Mouse (Mus musculus): ENCODE measurements around the gene Adam12. TPM values are rescaled to one million over a fixed set of nuclear protein-coding genes. Genes with fewer than 3 reads are reported as not detected.

Gene Adam12
- polyA plus RNA-seq (2016; fragmentation: Nextera tagmentation; extraction: Ambion mirVana): 1.9 and 2.1 TPM in 2 replicates

DNA sequence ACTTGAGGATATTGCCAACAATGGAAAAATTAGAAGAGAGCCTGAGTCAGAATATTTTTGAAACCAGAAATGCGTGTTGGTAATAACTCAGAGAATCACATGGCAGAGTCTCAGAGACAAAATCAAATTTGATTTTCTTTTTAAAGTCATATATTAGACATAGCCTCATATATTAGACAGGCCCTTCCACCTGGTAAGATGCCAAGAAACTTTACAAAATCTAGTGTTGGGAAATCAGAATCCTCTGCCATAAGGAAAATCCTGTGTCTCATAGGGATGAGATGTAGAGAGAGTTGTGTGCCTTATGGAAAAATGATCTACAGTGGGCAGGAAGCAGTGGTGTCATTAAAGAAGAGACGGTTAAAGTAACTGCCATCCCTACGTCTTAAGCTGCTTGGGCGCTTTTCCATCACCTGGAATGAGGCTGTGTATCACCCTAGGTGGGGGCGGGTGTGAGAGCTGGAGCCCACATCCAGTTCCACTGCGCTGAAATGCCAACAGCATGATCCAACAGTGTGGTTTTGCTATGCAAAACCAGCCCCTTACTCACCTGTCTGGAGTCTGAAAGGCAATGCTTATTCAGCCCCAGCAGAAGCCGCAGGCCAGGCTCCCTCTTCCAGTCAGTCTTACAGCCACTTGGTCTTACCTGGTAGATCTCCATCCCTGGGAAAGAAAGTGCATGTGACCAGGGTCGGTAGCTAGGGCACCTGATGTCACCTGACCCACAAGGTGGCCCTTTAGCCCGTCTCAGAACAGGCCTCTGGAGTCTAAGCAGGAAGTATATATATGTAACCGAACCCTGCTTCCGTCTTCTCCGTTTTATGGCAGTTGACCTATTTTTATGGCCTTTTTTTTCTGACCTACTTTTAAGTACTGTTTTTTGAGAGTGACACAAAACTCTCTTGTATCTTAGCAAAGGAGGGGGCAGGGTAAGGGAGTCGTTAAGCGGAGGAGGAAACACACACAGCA, at the start of gene Adam12:
Gene Adam12, minus strand, starts transcription at position 769 of the 969 bp plus-strand sequence.
- Histone ChIP-seq H3K27me3 (replicated peaks; ENCODE audit: low read depth, poor library complexity, severe bottlenecking) (peaks cover 13% of the 10 kb centered on the region), H3K4me3 (no peak within 1 kb of the TSS), H3K36me3 (replicated peaks) (no peaks in the 10 kb centered on the region), H3K27ac (replicated peaks) (no peak within 1 kb of the TSS), H3K4me1 (peaks cover 32% of the 10 kb centered on the region), H3K9me3 (no peaks in the 10 kb centered on the region)
- 72% methylated on average over 14 of the region's 14 CpGs for WGBS
- DNase-seq (ENCODE audit: low spot score): no peak

DNA sequence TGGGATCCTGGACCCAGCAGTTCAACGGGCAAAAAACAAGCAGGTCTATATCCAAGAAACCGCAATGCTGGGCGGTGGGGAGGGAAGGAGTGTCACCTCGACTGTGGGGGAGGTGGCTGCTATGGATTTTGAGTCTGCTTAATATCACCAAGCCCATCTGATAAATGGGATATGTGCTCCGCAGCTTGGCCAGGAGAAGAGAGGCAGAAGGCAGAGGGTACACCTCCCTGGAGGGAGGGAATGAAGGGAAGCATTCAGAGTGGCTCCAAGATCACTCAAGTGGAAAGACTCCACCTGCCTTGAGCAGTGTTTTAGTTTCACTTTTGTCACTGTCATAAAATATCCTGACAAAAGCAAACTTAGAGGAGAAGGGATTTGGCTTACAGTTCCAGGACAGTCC, 41.0 kb upstream of the Adam12 start:
- no peaks in the 10 kb centered on the region for H3K36me3 ChIP-seq (replicated peaks)
- H3K4me3 ChIP-seq: no peak overlapping the region
- no peak for DNase-seq (ENCODE audit: low spot score)
- WGBS: 87% methylated on average over 5 of the region's 5 CpGs
- no peaks in the 10 kb centered on the region for H3K4me1 ChIP-seq
- H3K9me3 ChIP-seq: no peaks in the 10 kb centered on the region
- H3K27me3 ChIP-seq (replicated peaks; ENCODE audit: low read depth, poor library complexity, severe bottlenecking): no peaks in the 10 kb centered on the region
- H3K27ac ChIP-seq (replicated peaks): no peak overlapping the region

DNA sequence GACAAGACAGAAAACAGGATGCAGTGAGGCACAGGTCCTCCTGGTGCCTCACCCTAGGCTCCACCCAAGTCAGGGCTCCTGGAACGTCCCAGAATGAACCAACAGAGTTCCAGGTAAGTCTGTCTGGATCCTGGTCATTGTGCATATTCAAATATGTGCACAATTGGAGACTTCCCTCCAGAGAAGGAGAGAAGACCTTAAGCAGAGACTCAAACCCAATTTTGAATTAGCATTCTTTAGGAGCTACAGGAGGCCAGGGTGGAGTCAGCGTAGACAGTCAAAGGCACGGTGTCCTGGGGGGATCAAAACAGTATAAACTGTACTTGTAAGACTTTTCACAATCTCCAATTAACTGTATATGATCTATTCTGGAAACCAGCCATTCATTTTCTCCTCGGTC, 40.5 kb upstream of the Adam12 start:
- no peaks in the 10 kb centered on the region for H3K4me1 ChIP-seq
- 82% methylated on average over 4 of the region's 4 CpGs for WGBS

DNA sequence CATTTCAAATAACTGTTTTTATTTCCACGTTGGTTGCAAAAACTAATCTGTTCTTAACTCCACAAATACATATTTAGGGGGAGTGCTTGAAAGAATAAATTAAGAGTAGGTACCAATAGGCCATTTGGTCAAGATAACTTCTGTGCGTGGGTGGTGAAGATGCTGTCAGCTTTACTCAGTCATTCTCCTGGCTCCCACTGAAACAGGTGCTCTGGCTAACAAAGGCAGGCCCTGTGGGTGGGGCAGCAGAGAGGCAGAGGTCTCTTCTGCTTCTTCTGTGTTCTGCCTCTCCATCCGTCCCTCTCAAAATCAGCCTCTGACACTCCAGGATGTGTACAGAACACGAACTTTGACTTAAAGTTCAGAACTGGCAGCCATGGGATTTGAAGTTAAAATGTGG, 33.8 kb upstream of the Adam12 start:
- no peak for DNase-seq (ENCODE audit: low spot score)
- Histone ChIP-seq H3K27me3 (replicated peaks; ENCODE audit: low read depth, poor library complexity, severe bottlenecking) (no peaks in the 10 kb centered on the region), H3K4me3 (no peak overlapping the region), H3K9me3 (no peaks in the 10 kb centered on the region), H3K27ac (replicated peaks) (no peak overlapping the region), H3K36me3 (replicated peaks) (no peaks in the 10 kb centered on the region), H3K4me1 (peaks cover 8% of the 10 kb centered on the region)
- 79% methylated on average over 4 of the region's 4 CpGs for WGBS

More for the DNA sequence above, 40.5 kb upstream of the Adam12 start:
- Histone ChIP-seq H3K9me3 (no peaks in the 10 kb centered on the region), H3K36me3 (replicated peaks) (no peaks in the 10 kb centered on the region), H3K4me3 (no peak overlapping the region), H3K27me3 (replicated peaks; ENCODE audit: low read depth, poor library complexity, severe bottlenecking) (no peaks in the 10 kb centered on the region), H3K27ac (replicated peaks) (no peak overlapping the region)
- DNase-seq (ENCODE audit: low spot score): no peak

DNA sequence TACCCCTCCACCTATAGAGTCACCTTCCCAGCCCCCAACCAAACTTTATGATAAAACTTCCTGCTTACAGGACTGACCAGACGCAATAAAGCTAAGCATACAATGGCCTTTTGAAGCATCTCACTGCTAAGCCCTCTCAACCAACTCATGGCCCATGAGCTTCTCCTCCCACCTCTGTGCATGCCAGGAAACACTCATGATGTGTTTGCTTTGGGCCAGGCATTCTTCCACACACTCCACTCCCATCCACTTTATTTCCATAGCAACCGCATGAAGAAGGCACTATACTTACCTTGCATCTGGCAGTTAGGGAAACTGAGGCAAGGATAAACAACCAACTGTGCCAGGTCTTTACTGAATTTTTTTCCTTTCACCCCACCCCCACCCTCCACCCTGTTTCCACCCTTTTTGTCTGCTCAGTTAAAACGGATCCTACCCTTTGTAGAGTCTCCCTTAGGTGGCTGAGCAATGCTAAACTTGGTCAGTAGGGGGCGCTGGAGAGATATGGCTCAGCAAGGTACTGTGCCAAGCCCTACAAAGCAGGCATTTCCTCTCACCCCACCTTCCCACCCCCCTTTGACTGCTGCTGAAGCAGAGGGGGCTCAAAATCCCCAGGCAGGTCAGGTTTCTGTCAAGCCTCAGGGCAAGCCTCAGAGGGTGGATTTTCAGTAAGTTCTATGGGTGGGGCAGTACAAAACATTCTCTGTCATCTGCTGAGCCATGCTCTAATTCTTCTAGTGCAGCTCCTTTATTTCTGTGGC, 31.4 kb upstream of the Adam12 start:
- H3K27me3 ChIP-seq (replicated peaks; ENCODE audit: low read depth, poor library complexity, severe bottlenecking): no peaks in the 10 kb centered on the region
- no peaks in the 10 kb centered on the region for H3K9me3 ChIP-seq
- WGBS: 46% methylated on average over 4 of the region's 4 CpGs
- no peaks in the 10 kb centered on the region for H3K36me3 ChIP-seq (replicated peaks)
- H3K4me3 ChIP-seq: no peak overlapping the region
- DNase-seq (ENCODE audit: low spot score): peak; percentile 74
- no peak overlapping the region for H3K27ac ChIP-seq (replicated peaks)
- H3K4me1 ChIP-seq: peaks cover 8% of the 10 kb centered on the region

DNA sequence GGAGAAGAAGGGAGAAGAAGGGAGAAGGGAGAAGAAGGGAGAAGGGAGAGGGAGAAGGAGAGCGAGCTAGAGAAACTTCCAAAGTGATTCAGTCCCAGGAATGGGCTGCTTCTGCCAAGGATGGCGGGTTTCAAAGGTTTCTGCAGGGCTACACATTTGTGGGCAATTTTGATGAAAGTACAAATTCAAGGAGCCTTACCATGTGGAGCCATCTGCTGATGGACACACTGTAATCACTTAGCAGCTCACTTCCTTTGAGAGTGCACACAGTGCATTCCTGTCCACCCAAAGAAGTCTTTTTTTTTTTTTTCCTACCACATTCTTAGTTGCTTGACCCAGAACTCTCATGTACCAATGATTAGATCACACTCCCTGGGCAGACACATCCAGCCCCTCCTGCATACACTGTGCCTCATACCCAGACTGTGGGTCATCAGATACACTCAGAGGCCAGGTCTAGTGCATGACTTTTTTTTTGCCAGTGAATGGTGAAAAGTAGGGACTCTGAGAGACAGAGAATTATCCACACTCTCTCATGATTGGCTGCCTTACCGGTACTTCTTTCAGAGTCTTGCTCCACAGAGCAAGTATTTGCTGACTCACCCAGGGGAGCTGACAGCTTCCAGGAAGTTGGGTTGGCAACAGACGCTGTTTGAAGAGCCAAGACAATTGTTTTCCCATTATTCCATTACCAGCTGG, 29.2 kb upstream of the Adam12 start:
- H3K4me1 ChIP-seq: peaks cover 8% of the 10 kb centered on the region
- no peaks in the 10 kb centered on the region for H3K27me3 ChIP-seq (replicated peaks; ENCODE audit: low read depth, poor library complexity, severe bottlenecking)
- H3K27ac ChIP-seq (replicated peaks): no peak overlapping the region
- 60% methylated on average over 4 of the region's 4 CpGs for WGBS
- no peak for DNase-seq (ENCODE audit: low spot score)
- no peak overlapping the region for H3K4me3 ChIP-seq
- no peaks in the 10 kb centered on the region for H3K36me3 ChIP-seq (replicated peaks)
- no peaks in the 10 kb centered on the region for H3K9me3 ChIP-seq

DNA sequence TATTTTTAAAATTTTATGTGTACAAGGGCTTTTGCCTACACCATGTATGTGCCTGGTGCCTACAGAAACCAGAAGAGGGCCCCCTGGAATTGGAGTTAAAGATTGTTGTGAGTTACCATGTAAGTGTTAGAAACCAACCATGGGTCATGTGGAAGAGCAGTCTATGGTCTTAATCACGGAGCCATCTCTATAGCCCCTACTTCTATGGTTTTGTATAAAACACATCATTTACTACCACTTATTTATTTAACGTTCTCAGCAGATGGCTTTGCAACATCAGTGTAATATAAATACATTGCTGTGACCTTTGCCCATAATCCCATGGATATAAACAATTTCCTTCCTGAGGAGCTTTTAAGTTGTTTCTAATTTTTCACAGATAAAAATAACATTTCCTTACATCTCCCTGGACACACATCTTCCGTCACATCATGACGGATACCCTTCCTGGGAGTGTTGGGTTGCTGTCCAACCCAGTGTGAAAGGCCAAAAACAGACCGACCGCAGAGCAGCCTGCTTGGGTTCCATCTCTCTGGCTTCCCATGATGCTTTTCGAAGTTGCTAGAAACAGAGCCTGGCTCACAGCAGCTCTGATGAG, 18.4 kb upstream of the Adam12 start:
- WGBS: 83% methylated on average over 7 of the region's 7 CpGs
- Histone ChIP-seq H3K27ac (replicated peaks) (no peak overlapping the region), H3K4me1 (peaks cover 10% of the 10 kb centered on the region), H3K9me3 (no peaks in the 10 kb centered on the region), H3K36me3 (replicated peaks) (no peaks in the 10 kb centered on the region), H3K27me3 (replicated peaks; ENCODE audit: low read depth, poor library complexity, severe bottlenecking) (no peaks in the 10 kb centered on the region), H3K4me3 (no peak overlapping the region)
- no peak for DNase-seq (ENCODE audit: low spot score)

DNA sequence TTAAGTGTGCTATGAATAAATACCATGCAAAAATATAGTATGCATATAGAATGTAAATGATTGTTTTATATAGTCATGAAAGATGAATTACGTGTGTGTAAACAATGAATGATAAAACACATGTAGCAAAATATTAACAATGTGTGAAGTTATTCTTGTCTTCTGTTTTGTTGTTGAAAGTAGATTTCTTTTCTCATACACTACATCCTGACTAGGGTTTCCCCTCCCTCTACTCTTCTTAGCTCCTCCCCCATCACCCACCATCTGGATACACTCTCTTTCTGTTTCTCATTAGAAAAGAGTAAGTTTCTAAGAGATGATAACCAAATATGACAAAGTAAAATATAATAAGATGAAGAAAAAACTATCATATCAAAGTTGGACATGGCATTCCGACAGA, 16.1 kb upstream of the Adam12 start:
- H3K27ac ChIP-seq (replicated peaks): no peak overlapping the region
- DNase-seq (ENCODE audit: low spot score): no peak
- H3K4me3 ChIP-seq: no peak overlapping the region
- peaks cover 10% of the 10 kb centered on the region for H3K4me1 ChIP-seq
- no peaks in the 10 kb centered on the region for H3K36me3 ChIP-seq (replicated peaks)
- no peaks in the 10 kb centered on the region for H3K9me3 ChIP-seq
- WGBS: 90% methylated on average over 2 of the region's 2 CpGs
- no peaks in the 10 kb centered on the region for H3K27me3 ChIP-seq (replicated peaks; ENCODE audit: low read depth, poor library complexity, severe bottlenecking)

DNA sequence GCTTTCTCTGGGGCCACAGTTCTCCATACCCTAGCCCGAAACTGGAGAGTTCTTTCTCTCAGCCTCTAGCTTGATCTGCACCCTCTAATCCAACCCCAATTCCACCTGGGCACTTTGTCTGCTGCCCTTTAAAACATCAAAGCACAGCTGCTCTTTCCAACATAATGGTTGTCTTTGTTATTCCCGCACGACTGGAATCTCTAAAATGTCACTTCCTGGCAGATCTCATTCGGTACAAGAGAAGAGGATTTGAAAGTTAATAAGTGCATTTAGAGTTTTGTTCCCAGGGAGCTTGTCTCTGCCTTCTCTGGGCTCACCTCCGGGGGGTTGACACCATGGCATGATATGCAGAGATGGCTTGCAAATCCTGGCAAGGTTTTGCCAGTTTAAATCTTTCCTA, 14.7 kb upstream of the Adam12 start:
- Histone ChIP-seq H3K27ac (replicated peaks) (no peak overlapping the region), H3K27me3 (replicated peaks; ENCODE audit: low read depth, poor library complexity, severe bottlenecking) (no peaks in the 10 kb centered on the region), H3K36me3 (replicated peaks) (no peaks in the 10 kb centered on the region), H3K9me3 (no peaks in the 10 kb centered on the region), H3K4me3 (no peak overlapping the region), H3K4me1 (peaks cover 10% of the 10 kb centered on the region)
- no peak for DNase-seq (ENCODE audit: low spot score)
- WGBS: 30% methylated on average over 5 of the region's 5 CpGs

DNA sequence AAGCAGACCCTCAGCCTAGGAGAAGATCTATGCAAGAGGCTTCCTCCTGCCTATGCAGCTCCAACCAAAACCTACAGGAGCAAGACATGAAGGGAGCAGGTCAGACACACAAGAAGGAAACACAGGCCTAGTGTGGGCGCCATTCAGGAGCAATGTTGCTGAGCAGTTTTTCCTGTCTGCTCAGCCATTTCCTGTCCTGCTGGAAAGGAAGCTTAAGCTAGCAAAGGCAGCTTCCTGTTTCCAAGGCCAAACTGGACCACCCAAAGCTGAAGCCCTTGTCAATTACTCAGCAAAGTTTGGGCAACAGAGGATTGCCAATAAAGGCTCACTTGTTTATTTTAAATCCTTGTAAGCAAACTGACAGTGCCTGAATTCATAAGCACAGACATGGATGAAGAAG, 10.8 kb upstream of the Adam12 start:
- H3K27ac ChIP-seq (replicated peaks): no peak overlapping the region
- H3K36me3 ChIP-seq (replicated peaks): no peaks in the 10 kb centered on the region
- H3K4me3 ChIP-seq: no peak overlapping the region
- H3K27me3 ChIP-seq (replicated peaks; ENCODE audit: low read depth, poor library complexity, severe bottlenecking): no peaks in the 10 kb centered on the region
- no peaks in the 10 kb centered on the region for H3K9me3 ChIP-seq
- DNase-seq (ENCODE audit: low spot score): no peak
- 79% methylated on average over 1 of the region's 1 CpGs for WGBS
- H3K4me1 ChIP-seq: peaks cover 10% of the 10 kb centered on the region

DNA sequence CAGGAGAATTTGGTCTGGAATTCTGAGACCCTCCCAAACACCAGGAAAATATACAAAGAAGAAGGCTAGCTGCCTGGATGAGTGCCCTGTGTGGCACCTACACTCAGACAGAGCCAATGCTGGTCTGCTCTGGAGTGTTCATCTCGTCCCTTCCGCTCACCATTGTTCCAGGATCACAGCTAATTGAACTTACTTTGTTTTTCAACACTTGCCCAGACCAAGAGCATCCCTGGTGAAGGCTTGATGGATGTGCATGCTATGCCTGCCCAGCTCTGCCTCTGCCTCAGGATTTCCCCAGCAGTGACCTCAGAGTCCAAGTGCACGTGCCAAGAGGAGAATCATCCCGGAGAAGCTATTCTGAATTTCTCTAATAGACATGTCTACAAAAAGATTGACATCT, 9.3 kb upstream of the Adam12 start:
- no peak overlapping the region for H3K4me3 ChIP-seq
- no peak overlapping the region for H3K27ac ChIP-seq (replicated peaks)
- no peaks in the 10 kb centered on the region for H3K9me3 ChIP-seq
- no peaks in the 10 kb centered on the region for H3K36me3 ChIP-seq (replicated peaks)
- no peak for DNase-seq (ENCODE audit: low spot score)
- WGBS: 88% methylated on average over 4 of the region's 4 CpGs
- no peaks in the 10 kb centered on the region for H3K27me3 ChIP-seq (replicated peaks; ENCODE audit: low read depth, poor library complexity, severe bottlenecking)
- peaks cover 2% of the 10 kb centered on the region for H3K4me1 ChIP-seq

DNA sequence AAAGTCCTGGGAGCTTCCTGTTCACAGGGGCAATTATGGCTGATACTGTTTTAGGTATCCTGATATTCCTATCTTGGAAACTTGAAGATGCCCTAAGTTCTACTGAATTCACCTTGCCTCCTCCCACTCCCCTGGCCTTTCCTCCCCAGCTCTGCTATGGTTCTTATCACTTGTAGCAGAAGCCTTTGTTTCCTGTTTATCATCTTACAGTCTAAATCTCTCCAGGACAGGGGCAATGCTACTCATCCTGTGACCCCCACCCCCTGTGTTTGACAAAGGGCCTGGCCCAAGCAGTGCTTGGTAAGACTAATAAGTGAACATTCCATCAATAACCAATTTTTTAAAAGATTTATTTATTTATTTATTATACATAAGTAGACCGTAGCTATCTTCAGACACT, 8.6 kb upstream of the Adam12 start:
- DNase-seq (ENCODE audit: low spot score): no peak

More for the DNA sequence above, 8.6 kb upstream of the Adam12 start:
- Histone ChIP-seq H3K36me3 (replicated peaks) (no peaks in the 10 kb centered on the region), H3K27ac (replicated peaks) (no peak overlapping the region), H3K27me3 (replicated peaks; ENCODE audit: low read depth, poor library complexity, severe bottlenecking) (no peaks in the 10 kb centered on the region), H3K4me3 (no peak overlapping the region), H3K4me1 (no peaks in the 10 kb centered on the region), H3K9me3 (no peaks in the 10 kb centered on the region)
- WGBS: 93% methylated on average over 1 of the region's 1 CpGs

Measured in embryonic facial prominence, embryonic 10.5 days (tissue).